Mouse (Mus musculus): ENCODE data around the gene Rbm15.

GRCm38 (mm10) chr3:107332960-107333380 lies 503 bp downstream of the Rbm15 start:
- TF ChIP-seq CTCF (IDR thresholded peaks at IDR 0.05; ENCODE audit: low read depth, low read length) (no peak), POLR2A (IDR thresholded peaks at IDR 0.05; ENCODE audit: extremely low read depth, insufficient read depth, low read length) (peak; percentile 46)
